Mouse (Mus musculus): Measurements from ENCODE around the gene Dnm1.

Gene Dnm1

GRCm38 (mm10) chr2:32340836-32341633, 12.1 kb downstream of the Dnm1 start:
- in situ Hi-C loops (cut with MboI, MseI): no loop called here

- in situ Hi-C loops (cut with MboI, MseI): no loop called here
These were observed 13.1 kb downstream of the Dnm1 start for GRCm38 (mm10) chr2:32339912-32340642.

GRCm38 (mm10) chr2:32335888-32336287, 17.2 kb downstream of the Dnm1 start:
- in situ Hi-C loops (cut with MboI, MseI): no loop called here

- in situ Hi-C loops (cut with MboI, MseI): no loop called here
These were observed 21.0 kb downstream of the Dnm1 start for GRCm38 (mm10) chr2:32332159-32332558.

- in situ Hi-C loops (cut with MboI, MseI): no loop called here
These were observed 23.6 kb downstream of the Dnm1 start for GRCm38 (mm10) chr2:32329531-32329930.

- in situ Hi-C loops (cut with MboI, MseI): no loop called here
These were observed 24.2 kb downstream of the Dnm1 start for GRCm38 (mm10) chr2:32328911-32329460.

- in situ Hi-C loops (cut with MboI, MseI): no loop called here
These were observed 25.9 kb downstream of the Dnm1 start for GRCm38 (mm10) chr2:32327200-32327599.

GRCm38 (mm10) chr2:32325342-32325741, 27.8 kb downstream of the Dnm1 start:
- in situ Hi-C loops (cut with MboI, MseI): no loop called here

- in situ Hi-C loops (cut with MboI, MseI): no loop called here
These were observed 28.8 kb downstream of the Dnm1 start for GRCm38 (mm10) chr2:32324322-32324721.

GRCm38 (mm10) chr2:32322754-32323741, 30.1 kb downstream of the Dnm1 start:
- in situ Hi-C loops (cut with MboI, MseI): no loop called here

- in situ Hi-C loops (cut with MboI, MseI): no loop called here
These were observed 31.4 kb downstream of the Dnm1 start for GRCm38 (mm10) chr2:32321591-32322298.

- in situ Hi-C loops (cut with MboI, MseI): no loop called here
These were observed 32.4 kb downstream of the Dnm1 start for GRCm38 (mm10) chr2:32320721-32321120.

- in situ Hi-C loops (cut with MboI, MseI): no loop called here
These were observed 33.3 kb downstream of the Dnm1 start for GRCm38 (mm10) chr2:32319586-32320580.

GRCm38 (mm10) chr2:32318709-32319585, 34.2 kb downstream of the Dnm1 start:
- in situ Hi-C loops (cut with MboI, MseI): no loop called here

- in situ Hi-C loops (cut with MboI, MseI): no loop called here
These were observed 35.2 kb downstream of the Dnm1 start for GRCm38 (mm10) chr2:32317791-32318417.

GRCm38 (mm10) chr2:32316887-32317656, 36.1 kb downstream of the Dnm1 start:
- in situ Hi-C loops (cut with MboI, MseI): no loop called here

GRCm38 (mm10) chr2:32315751-32316150, 37.4 kb downstream of the Dnm1 start:
- in situ Hi-C loops (cut with MboI, MseI): no loop called here

Measured in regulatory T cell (primary cell).